Mouse (Mus musculus) CH12.LX (cell line): ENCODE measurements around the gene Gm128. TPM values are rescaled to one million over a fixed set of nuclear protein-coding genes. Genes with fewer than 3 reads are reported as not detected.

Experiments used
- DNase-seq: peaks from one replicate; pipeline ENCODE4 v3.0.0-alpha.2; 2013; ENCODE audit errors: extremely low read depth
- H3K27ac ChIP-seq: 2 replicates; pipeline ENCODE4 v1.5.1; 2012; ENCODE audit warnings: low read depth, mild to moderate bottlenecking, control low read depth, moderate library complexity; ENCODE audit not compliant: insufficient read depth
- H3K27me3 ChIP-seq: replicated peaks from 2 replicates; pipeline ENCODE3; 2012; ENCODE audit warnings: inconsistent platforms
- H3K36me3 ChIP-seq, 2 experiments: replicated peaks in 1 of 2; 2 replicates each; pipeline versions ENCODE3 to v1.6.1; 2012; ENCODE audit warnings: inconsistent platforms in 1 of 2, low read length in 1 of 2, mild to moderate bottlenecking in 1 of 2, mixed read lengths in 1 of 2, moderate library complexity in 1 of 2; ENCODE audit not compliant: control insufficient read depth in 1 of 2, insufficient read depth in 1 of 2
- H3K4me1 ChIP-seq, 2 experiments: 2 replicates each; pipeline ENCODE4 v1.6.1; 2012; ENCODE audit warnings: inconsistent platforms in 1 of 2, moderate library complexity in 1 of 2; ENCODE audit not compliant: insufficient read depth in 2 of 2, control insufficient read depth in 1 of 2
- H3K4me2 ChIP-seq: 2 replicates; pipeline ENCODE4 v1.6.1; 2012; ENCODE audit warnings: low read depth, mild to moderate bottlenecking, control low read depth; ENCODE audit not compliant: poor library complexity, insufficient read depth, severe bottlenecking
- H3K4me3 ChIP-seq, 3 experiments: fragments of 150-350 bp in 1 of 3; sonication (generic) in 1 of 3; replicated peaks in 1 of 3; 2 replicates each; pipeline versions ENCODE3 to v1.5.1; 2011 to 2012; ENCODE audit warnings: low read depth in 2 of 3, low read length in 2 of 3, mild to moderate bottlenecking in 2 of 3, moderate library complexity in 2 of 3, control low read depth in 1 of 3, improper control_type of control experiment in 1 of 3, inconsistent platforms in 1 of 3, mixed read lengths in 1 of 3; ENCODE audit not compliant: poor library complexity in 1 of 3
- H3K79me2 ChIP-seq: replicated peaks from 2 replicates; pipeline ENCODE4 v1.6.1; 2012; ENCODE audit warnings: mild to moderate bottlenecking, moderate library complexity; ENCODE audit not compliant: control insufficient read depth, poor library complexity, insufficient read depth, severe bottlenecking; ENCODE audit errors: extremely low read depth
- H3K9ac ChIP-seq: 2 replicates; pipeline ENCODE4 v1.6.1; 2012; ENCODE audit warnings: low read depth, mild to moderate bottlenecking, control low read depth, moderate library complexity; ENCODE audit not compliant: insufficient read depth
- H3K9me3 ChIP-seq: replicated peaks from 2 replicates; pipeline ENCODE3; 2012; ENCODE audit warnings: low read length, inconsistent platforms, mixed read lengths
- CHD1 ChIP-seq: IDR thresholded peaks from 2 replicates; pipeline ENCODE4 v1.6.1; 2012; ENCODE audit warnings: low read depth, low read length, improper control_type of control experiment, inconsistent platforms
- CTCF ChIP-seq, 2 experiments: IDR thresholded peaks in 1 of 2; conservative IDR thresholded peaks in 1 of 2; 2 replicates each; pipeline ENCODE4 v1.5.1; 2011 to 2012; ENCODE audit warnings: low read depth in 2 of 2, low read length in 2 of 2, improper control_type of control experiment in 1 of 2, inconsistent platforms in 1 of 2, mild to moderate bottlenecking in 1 of 2, moderate library complexity in 1 of 2
- E2F4 ChIP-seq: IDR thresholded peaks from 2 replicates; pipeline ENCODE4 v1.6.1; 2011; ENCODE audit warnings: low read depth, low read length, improper control_type of control experiment; ENCODE audit not compliant: insufficient replicate concordance
- ELF1 ChIP-seq: IDR thresholded peaks from 2 replicates; pipeline ENCODE4 v1.6.1; 2014; ENCODE audit warnings: low read depth, mild to moderate bottlenecking, inconsistent platforms, low read length, improper control_type of control experiment
- ETS1 ChIP-seq: conservative IDR thresholded peaks from 2 replicates; pipeline ENCODE4 v1.6.1; 2012; ENCODE audit warnings: low read depth, mild to moderate bottlenecking, inconsistent platforms, low read length, improper control_type of control experiment, moderate library complexity
- IRF4 ChIP-seq: IDR thresholded peaks from 2 replicates; pipeline ENCODE4 v1.6.1; 2014; ENCODE audit warnings: low read depth, mild to moderate bottlenecking, inconsistent platforms, low read length, improper control_type of control experiment
- JUN ChIP-seq: IDR thresholded peaks from 2 replicates; pipeline ENCODE4 v1.6.1; 2011; ENCODE audit warnings: low read depth, mild to moderate bottlenecking, low read length, improper control_type of control experiment, moderate library complexity; ENCODE audit not compliant: insufficient read depth
- MAX ChIP-seq: IDR thresholded peaks from 2 replicates; pipeline ENCODE4 v1.6.1; 2011; ENCODE audit warnings: low read length, improper control_type of control experiment
- MEF2A ChIP-seq: IDR thresholded peaks from 2 replicates; pipeline ENCODE4 v1.6.1; 2014; ENCODE audit warnings: low read depth, mild to moderate bottlenecking, inconsistent platforms, low read length, improper control_type of control experiment, borderline replicate concordance
- MXI1 ChIP-seq: IDR thresholded peaks from 2 replicates; pipeline ENCODE4 v1.6.1; 2011; ENCODE audit warnings: mild to moderate bottlenecking, low read depth, low read length, improper control_type of control experiment
- NELFE ChIP-seq: IDR thresholded peaks from 2 replicates; pipeline ENCODE4 v1.6.1; 2011; ENCODE audit warnings: low read depth, low read length, improper control_type of control experiment
- POLR2A ChIP-seq: IDR thresholded peaks from 2 replicates; pipeline ENCODE4 v1.6.1; 2011; ENCODE audit warnings: low read depth, mild to moderate bottlenecking, improper control_type of control experiment, low read length
- POLR2AphosphoS2 ChIP-seq: IDR thresholded peaks from 2 replicates; pipeline ENCODE4 v1.6.1; 2011; ENCODE audit warnings: low read depth, low read length, improper control_type of control experiment
- TBP ChIP-seq: conservative IDR thresholded peaks from 2 replicates; pipeline ENCODE4 v1.6.1; 2011; ENCODE audit warnings: low read depth, low read length, improper control_type of control experiment
- TCF12 ChIP-seq: IDR thresholded peaks from 2 replicates; pipeline ENCODE4 v1.6.1; 2014; ENCODE audit warnings: low read depth, mild to moderate bottlenecking, inconsistent platforms, low read length, improper control_type of control experiment
- USF1 ChIP-seq: IDR thresholded peaks from 2 replicates; pipeline ENCODE4 v1.6.1; 2014; ENCODE audit warnings: low read depth, mild to moderate bottlenecking, inconsistent platforms, low read length, improper control_type of control experiment
- USF2 ChIP-seq: conservative IDR thresholded peaks from 2 replicates; pipeline ENCODE4 v1.6.1; 2011; ENCODE audit warnings: low read depth, low read length, improper control_type of control experiment
- ZNF384 ChIP-seq: IDR thresholded peaks from 2 replicates; pipeline ENCODE4 v1.6.1; 2012; ENCODE audit warnings: low read depth, low read length, improper control_type of control experiment, inconsistent platforms
- dilution Hi-C: fragments of 300-500 bp; cut with MboI; formaldehyde crosslinking; loops from 2 replicates; pipeline ENCODE4 v1.14.3; 2020; ENCODE audit warnings: low sequenced_read_pairs; ENCODE audit not compliant: extremely low pct_unique_long_range_greater_than_20kb, extremely low pct_ligation_motif_present
- in situ Hi-C: fragments of 300-500 bp; cut with MboI; formaldehyde crosslinking; loops from 3 replicates; pipeline ENCODE4 v1.14.3; 2019; ENCODE audit warnings: low sequenced_read_pairs, low pct_ligation_motif_present, low pct_unique_long_range_greater_than_20kb, mixed read lengths
- polyA plus RNA-seq: library from polyadenylated mRNA; unstranded; fragments of >175 nt; gene quantifications from 2 replicates; pipeline ENCODE4 v1.2.1, GENCODE M21; 2012; ENCODE audit warnings: low read depth; ENCODE audit not compliant: insufficient read length
- total RNA-seq, 2 experiments: library from RNA; depleted of rRNA; stranded (reverse); fragments of 300-350 nt in 1 of 2; fragments of >200 nt in 1 of 2; gene quantifications; 2 replicates each; pipeline ENCODE4 v1.2.3; 2012 to 2014

Gene Gm128
- total and polyA plus RNA-seq, 3 experiments = not detected

- no peaks in the 10 kb centered on the region for H3K27me3 ChIP-seq
- dilution Hi-C loops = no loop called here
- H3K4me3 ChIP-seq = no peak within 1 kb of the TSS
- in situ Hi-C loops = no loop called here
- H3K79me2 ChIP-seq = no peaks in the 10 kb centered on the region
- TF ChIP-seq CHD1 = no peak
- no peak within 1 kb of the TSS for H3K27ac ChIP-seq
- peaks cover 0 to 4% of the 10 kb centered on the region in 2 experiments; a peak in 2 of 4 replicates for H3K4me1 ChIP-seq
- DNase-seq = no peak
- peaks cover 8 to 27% of the 10 kb centered on the region in 2 experiments for H3K36me3 ChIP-seq
- no peak within 1 kb of the TSS for H3K4me2 ChIP-seq
- no peaks in the 10 kb centered on the region for H3K9me3 ChIP-seq
- no peak within 1 kb of the TSS for H3K9ac ChIP-seq
These were observed 9.5 kb upstream of the Gm128 start, which contains the start of gene Bnipl for GRCm38 (mm10) chr3:95250783-95251424. Gene Bnipl (minus strand): TSS chr3:95251193.

- H3K4me2 ChIP-seq = no peak overlapping the region
- in situ Hi-C loops (no loop called here), dilution Hi-C loops (no loop called here)
- H3K9ac ChIP-seq = no peak overlapping the region
- H3K36me3 ChIP-seq = peaks cover 7 to 23% of the 10 kb centered on the region in 2 experiments
- no peaks in the 10 kb centered on the region for H3K9me3 ChIP-seq
- H3K4me3 ChIP-seq = no peak overlapping the region
- no peaks in the 10 kb centered on the region for H3K27me3 ChIP-seq
- TF ChIP-seq POLR2AphosphoS2 = no peak
- TF ChIP-seq USF2 = no peak
- TF ChIP-seq IRF4 = no peak
- TF ChIP-seq CHD1 = no peak
- no peak for TF ChIP-seq JUN
- TF ChIP-seq MXI1 = no peak
- no peak for TF ChIP-seq MAX
- no peak for TF ChIP-seq POLR2A
- no peak for TF ChIP-seq TCF12
- TF ChIP-seq CTCF (conservative IDR thresholded peaks at IDR 0.05 in 1 of 2, IDR thresholded peaks at IDR 0.05 in 1 of 2; ENCODE audit: low read depth in 2 of 2, low read length in 2 of 2) = no peak
- TF ChIP-seq NELFE = no peak
- no peak for TF ChIP-seq ZNF384
- TF ChIP-seq ETS1 = no peak
- TF ChIP-seq MEF2A = no peak
- no peak for TF ChIP-seq USF1
- TF ChIP-seq TBP = no peak
- TF ChIP-seq ELF1 = no peak
- TF ChIP-seq E2F4 = no peak
- no peak for DNase-seq
- H3K27ac ChIP-seq = no peak overlapping the region
- H3K79me2 ChIP-seq = no peaks in the 10 kb centered on the region
- peaks cover 0 to 4% of the 10 kb centered on the region in 2 experiments; a peak in 2 of 4 replicates for H3K4me1 ChIP-seq
These were observed 9.0 kb upstream of the Gm128 start for GRCm38 (mm10) chr3:95250361-95250760.
